Mouse (Mus musculus) frontal cortex, postnatal 36 days (tissue): ENCODE measurements at regions not wholly inside any gene's neighbourhood (a gene's known extent, or its start where the extent isn't known, plus 50 kb on each side); places are given as distances from the start of the nearest gene placed in this dataset.
"Not testable (repeated sequence)": the region's sequence is repeated elsewhere in the genome, so short reads cannot be mapped to it uniquely, and the experiment has no call there.

Experiments used
- DNase-seq, 2 experiments: peaks; one replicate each; pipeline ENCODE4 v3.0.0; 2022; ENCODE audit warnings: low spot score in 2 of 2

DNA sequence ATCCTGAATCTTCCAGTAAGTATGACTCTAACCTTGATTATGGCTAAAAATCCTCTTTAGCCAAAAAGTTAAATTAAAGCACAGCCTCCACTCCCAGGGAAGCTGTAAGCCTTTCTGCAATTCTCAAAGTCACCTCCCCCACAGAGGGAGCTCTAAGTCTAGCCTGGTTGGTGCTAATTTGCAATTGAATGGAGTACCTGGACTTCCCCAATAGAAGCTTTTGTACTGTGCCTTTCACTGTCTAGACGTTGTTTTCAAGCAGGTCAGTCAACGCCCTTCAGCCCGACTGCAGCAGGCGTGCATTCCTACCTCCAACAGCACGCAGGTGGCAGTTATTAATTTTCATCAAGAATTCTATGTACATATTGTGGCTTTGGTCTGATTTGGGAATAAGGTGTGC is 87.2 kb downstream of the Catsperg2 start:
- not testable (repeated sequence) for DNase-seq

DNA sequence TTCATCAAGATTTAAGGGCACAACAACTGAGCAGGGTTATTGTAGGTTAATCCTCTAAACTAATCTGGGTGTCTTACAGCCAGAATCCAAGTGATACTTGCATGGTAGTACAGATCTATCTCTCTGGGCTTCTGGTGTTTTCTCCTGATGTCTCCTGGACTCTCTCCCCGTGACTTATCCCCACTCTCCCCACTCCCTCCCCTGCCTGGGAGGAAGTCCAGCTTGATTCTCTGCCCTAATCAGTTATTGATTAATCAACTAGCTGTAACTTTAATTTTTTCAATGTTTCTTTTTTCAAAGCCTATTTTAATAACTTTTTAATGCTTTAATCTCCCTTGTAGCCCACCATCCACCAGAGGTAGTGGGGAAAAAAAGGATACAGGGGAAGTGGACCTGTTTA is 83.9 kb upstream of the Sipa1l3 start:
- DNase-seq, result no peak

DNA sequence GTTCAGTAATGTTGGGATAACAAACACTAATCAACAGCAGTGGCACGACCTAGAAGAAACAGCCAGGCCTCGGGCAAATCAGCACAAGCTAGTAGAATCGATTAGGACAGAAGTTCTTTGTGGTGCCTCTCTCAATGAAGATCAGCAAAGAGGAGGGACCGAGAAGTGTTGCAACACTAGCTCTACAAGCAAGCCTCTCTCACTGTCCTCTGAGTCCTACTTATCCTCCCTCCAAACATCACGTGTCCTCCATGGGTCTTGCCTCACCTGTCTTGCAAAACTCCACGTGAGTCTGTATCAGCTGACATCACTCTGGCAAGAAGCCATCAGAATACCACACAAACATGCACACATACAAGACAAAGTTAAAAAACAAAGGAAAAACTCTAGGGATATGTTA is 82.9 kb upstream of the Sipa1l3 start:
- no peak for DNase-seq

DNA sequence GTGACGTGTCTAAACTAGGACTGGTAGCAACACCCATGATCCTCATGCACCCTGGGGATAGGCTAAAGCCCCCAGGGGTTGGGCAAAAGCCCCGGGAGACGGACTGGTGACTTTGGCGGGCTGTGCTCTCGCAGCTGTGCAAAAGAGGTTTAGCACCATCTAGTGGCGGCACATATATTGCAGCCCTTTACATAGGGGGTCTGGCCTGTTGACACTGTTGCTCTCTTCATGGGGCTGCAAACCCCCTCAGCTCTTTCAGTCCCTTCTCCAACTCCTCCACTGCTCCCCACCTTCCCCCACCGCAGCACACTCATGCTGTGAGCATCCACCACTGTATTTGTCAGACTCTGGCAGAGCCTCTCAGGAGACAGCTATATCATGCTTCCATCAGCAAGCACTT is 78.8 kb upstream of the Sipa1l3 start:
- DNase-seq, result peak; percentile 46 to 50

DNA sequence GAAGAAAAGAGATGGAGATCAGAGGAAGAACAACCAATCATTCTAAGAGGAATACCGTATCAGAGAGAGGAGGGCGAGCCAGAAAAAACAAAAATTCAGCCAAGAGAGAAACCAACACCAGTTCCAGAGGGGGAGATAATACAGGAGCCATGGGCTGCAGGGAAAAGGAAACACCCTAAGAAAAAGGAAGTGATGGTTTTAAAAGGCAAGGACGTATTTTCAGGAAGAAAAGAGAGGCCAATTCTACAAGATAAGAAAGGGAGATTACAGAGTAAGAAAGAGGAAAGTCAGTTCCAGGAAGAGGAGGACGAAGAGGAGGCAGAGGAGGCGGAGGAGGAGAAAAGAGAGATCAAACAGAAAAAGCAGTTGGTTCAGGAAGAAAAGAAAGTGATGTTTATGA is 59.7 kb upstream of the Sipa1l3 start:
- no peak for DNase-seq

DNA sequence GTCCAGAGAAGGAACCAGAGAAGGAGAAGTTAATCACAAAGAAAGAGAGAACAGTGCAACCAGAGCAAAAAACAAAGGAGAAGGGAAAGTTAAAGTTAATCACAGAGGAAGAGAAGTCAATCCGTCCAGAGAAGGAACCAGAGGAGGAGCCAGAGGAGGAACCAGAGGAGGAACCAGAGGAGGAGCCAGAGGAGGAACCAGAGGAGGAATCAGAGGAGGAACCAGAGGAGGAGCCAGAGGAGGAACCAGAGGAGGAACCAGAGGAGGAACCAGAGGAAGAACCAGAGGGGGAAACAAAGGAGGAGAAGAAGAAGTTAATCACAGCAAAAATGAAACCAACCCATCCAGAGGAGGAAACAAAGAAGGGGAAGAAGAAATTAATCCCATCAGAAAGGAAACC is 57.2 kb upstream of the Sipa1l3 start:
- no peak for DNase-seq
